Mouse (Mus musculus) thymus, adult 2 months (tissue): ENCODE measurements at regions not wholly inside any gene's neighbourhood (a gene's known extent, or its start where the extent isn't known, plus 50 kb on each side); places are given as distances from the start of the nearest gene placed in this dataset.

Source experiments
- DNase-seq: peaks from one replicate; pipeline ENCODE4 v3.0.0; 2021
- H3K27ac ChIP-seq: fragments of 200-500 bp; 2 replicates; pipeline ENCODE4 v1.5.1; 2012; ENCODE audit warnings: low read length, control low read depth; ENCODE audit not compliant: control insufficient read depth, insufficient read depth
- H3K27me3 ChIP-seq: fragments of 200-500 bp; 2 replicates; pipeline ENCODE4 v1.6.1; 2012; ENCODE audit warnings: mild to moderate bottlenecking, low read length, moderate library complexity, mixed read lengths; ENCODE audit not compliant: control insufficient read depth, insufficient read depth
- H3K36me3 ChIP-seq: fragments of 200-500 bp; 2 replicates; pipeline ENCODE4 v1.6.1; 2012; ENCODE audit warnings: mild to moderate bottlenecking, low read length, moderate library complexity; ENCODE audit not compliant: control insufficient read depth, insufficient read depth
- H3K4me1 ChIP-seq: fragments of 200-500 bp; replicated peaks from 2 replicates; pipeline ENCODE4 v1.6.1; 2012; ENCODE audit warnings: low read length; ENCODE audit not compliant: control insufficient read depth, insufficient read depth
- H3K4me3 ChIP-seq: fragments of 200-500 bp; 2 replicates; pipeline ENCODE4 v1.5.1; 2012; ENCODE audit warnings: mild to moderate bottlenecking, low read length, control low read depth, moderate library complexity; ENCODE audit not compliant: control insufficient read depth, insufficient read depth
- CTCF ChIP-seq: fragments of 200-500 bp; IDR thresholded peaks from 2 replicates; pipeline ENCODE4 v1.5.1; 2012; ENCODE audit warnings: mild to moderate bottlenecking, control low read depth, low read length, moderate library complexity, borderline replicate concordance; ENCODE audit not compliant: control insufficient read depth, poor library complexity, insufficient read depth; ENCODE audit errors: extremely low read depth
- POLR2A ChIP-seq: fragments of 200-500 bp; IDR thresholded peaks from 2 replicates; pipeline ENCODE4 v1.6.1; 2012; ENCODE audit warnings: mild to moderate bottlenecking, low read length, control low read depth, moderate library complexity; ENCODE audit not compliant: control insufficient read depth, poor library complexity, insufficient read depth; ENCODE audit errors: extremely low read depth
- WGBS: fragments of 180-500 bp; shearing (Covaris S2); methylation state at CpG from one replicate; pipeline ENCODE4 v1.1.7; 2018; 5-methylcytosine and 5-hydroxymethylcytosine counted together

DNA sequence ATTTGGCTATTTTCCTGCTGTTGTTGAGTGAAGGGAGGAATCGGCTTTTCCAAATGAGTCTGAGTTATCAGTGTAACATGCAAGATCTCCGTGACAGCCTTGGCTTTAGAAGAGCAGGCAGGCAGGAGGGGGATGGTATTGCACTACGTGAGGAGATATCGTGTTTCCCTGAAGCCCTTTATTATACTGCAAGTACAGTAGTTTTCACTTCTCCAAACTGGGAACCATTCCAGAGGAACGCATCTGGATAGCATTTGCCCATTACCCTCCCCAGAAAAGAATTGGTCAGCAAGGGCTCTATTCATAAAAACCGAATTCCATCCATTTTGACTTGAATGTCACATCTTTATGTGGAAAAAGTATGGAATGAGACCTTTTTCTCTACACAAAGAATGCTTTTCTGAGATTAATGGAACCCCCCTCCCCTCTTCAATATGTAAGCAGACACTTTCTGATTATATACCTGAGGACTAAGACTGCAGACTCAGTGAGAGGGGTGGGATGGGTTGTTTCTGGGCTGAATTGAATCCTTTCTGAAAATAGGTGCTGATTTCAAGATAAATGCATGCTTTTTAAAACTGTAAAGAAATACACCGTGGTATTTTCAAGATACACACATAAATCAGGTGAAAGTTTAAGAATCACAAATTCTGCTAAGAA, 571.8 kb downstream of the Car8 start:
- Histone ChIP-seq H3K27ac (no peak overlapping the region), H3K4me1 (no peaks in the 10 kb centered on the region), H3K36me3 (no peaks in the 10 kb centered on the region), H3K4me3 (no peak overlapping the region), H3K27me3 (no peaks in the 10 kb centered on the region)
- no peak for DNase-seq
- TF ChIP-seq CTCF (no peak), POLR2A (no peak)
- WGBS, result 93% methylated on average over 7 of the region's 7 CpGs

DNA sequence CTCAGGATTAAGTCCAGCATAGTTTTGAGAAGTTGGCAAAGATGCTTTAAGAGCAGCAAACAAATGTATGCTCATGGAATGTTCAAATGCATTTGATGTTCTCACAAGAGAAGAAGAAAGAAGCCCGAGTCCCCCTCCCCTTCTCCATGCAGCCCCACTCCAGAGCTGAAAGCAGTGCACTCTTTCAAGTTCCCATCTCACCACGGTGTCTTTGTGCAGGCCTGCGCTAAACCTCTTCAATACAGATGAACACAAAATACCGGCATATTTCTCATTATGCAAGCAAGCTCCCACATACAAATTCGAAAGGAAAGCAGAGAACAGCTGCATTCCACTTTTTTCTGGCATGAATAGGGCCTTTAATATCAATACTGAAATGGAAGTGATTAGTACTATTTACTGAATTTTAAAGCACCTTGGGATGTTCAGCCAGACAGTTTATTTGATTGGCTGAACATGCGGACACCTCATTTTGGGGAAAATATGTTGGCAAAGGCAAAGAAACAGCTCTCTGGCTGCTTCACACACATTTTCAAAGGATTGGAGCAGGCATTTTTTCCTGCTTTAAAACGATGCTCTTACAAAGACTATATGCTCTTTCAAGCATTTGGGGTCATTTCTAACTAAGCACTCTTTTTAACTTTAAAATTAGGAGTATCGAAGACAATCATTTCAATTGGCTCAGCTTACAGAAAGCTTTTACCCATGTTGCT, 595.8 kb downstream of the Car8 start:
- Histone ChIP-seq H3K4me1 (no peaks in the 10 kb centered on the region), H3K27me3 (no peaks in the 10 kb centered on the region), H3K4me3 (no peak overlapping the region), H3K27ac (no peak overlapping the region), H3K36me3 (no peaks in the 10 kb centered on the region)
- DNase-seq, result no peak
- TF ChIP-seq CTCF, result no peak
- TF ChIP-seq POLR2A, result no peak
- WGBS, result 90% methylated on average over 8 of the region's 8 CpGs

DNA sequence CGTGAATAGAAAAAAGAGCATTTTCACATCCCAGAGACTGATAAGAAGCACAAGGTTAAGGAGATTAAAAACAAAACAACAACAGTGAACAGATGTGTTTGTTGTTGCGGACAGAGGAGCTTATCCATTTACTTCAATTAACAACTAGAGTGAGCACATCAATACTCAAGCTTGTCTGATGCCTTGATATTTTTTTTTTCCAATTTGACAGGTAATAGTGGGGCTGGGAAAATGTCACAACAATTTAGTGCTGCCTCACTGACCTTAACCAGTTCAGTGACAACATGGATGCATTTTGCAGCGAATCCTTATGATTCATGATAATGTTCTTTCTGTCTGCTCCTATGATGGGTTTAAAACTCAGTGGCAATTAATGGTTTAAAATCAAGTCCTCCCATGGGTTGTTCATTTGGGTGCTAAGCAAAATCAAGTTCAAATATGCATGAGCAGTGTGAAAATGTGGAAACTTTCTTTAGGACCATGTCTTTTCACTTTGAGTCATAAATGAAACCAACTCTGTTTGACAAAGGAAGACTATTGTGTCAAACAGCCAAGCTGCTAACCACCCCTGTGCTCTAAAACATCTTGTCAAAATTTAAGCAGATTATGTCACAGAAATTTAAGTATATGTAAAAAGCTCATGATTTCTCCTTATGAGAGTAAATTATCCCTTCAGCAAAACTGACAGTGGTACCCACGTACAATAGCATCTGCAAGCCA, 641.0 kb downstream of the Car8 start:
- Histone ChIP-seq H3K36me3 (no peaks in the 10 kb centered on the region), H3K27me3 (no peaks in the 10 kb centered on the region), H3K27ac (no peak overlapping the region), H3K4me3 (no peak overlapping the region), H3K4me1 (peaks cover 1% of the 10 kb centered on the region; the same call in 1 of the 2 replicates)
- 92% methylated on average over 4 of the region's 4 CpGs for WGBS
- no peak for TF ChIP-seq POLR2A
- TF ChIP-seq CTCF, result no peak
- no peak for DNase-seq

DNA sequence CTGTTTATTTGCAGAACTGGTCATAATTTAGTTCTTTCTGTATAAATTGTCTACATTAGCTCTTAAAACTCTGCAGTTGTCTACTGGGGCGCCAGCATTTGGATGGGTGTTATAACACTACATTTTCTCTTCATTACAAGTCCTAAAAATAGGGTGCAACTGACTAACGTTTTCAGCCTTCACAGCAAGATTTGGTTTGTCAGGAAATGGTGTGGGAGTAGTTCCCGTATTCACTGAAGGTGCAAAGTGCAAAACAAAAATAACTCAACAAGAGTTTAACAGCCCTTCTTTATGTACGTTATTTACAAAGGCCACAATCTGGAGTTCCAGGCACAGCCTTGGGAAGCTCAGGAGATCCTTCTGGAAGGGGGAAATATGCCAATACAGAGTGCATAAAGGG, 642.7 kb downstream of the Car8 start:
- no peaks in the 10 kb centered on the region for H3K27me3 ChIP-seq
- no peaks in the 10 kb centered on the region for H3K36me3 ChIP-seq
- H3K27ac ChIP-seq, result no peak overlapping the region; the same call in 1 of the 2 replicates
- TF ChIP-seq CTCF (no peak), POLR2A (no peak)
- 26% methylated on average over 4 of the region's 4 CpGs for WGBS
- no peaks in the 10 kb centered on the region for H3K4me1 ChIP-seq
- DNase-seq, result no peak
- no peak overlapping the region for H3K4me3 ChIP-seq

DNA sequence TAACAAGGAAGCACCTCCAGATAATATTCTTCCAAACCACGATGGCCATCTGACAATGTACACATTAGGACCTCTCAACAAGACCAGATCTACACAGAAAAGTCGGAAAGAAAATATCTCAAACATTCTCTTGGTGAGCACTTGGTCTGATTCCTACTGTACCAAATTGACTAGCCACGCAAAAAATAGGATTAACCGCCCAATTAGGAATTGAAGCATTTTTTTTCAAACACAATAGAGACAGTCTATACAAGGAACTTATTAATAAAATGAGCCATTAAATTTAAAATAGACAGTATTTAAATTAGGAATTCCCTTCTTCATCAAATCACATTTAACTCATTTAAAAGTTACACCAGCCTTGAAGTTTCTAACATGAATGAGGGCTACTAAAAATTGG, 655.0 kb downstream of the Car8 start:
- Histone ChIP-seq H3K27ac (no peak overlapping the region), H3K36me3 (no peaks in the 10 kb centered on the region), H3K27me3 (no peaks in the 10 kb centered on the region), H3K4me3 (no peak overlapping the region), H3K4me1 (no peaks in the 10 kb centered on the region; the same call in 1 of the 2 replicates)
- no peak for DNase-seq
- TF ChIP-seq POLR2A (no peak), CTCF (no peak)
- 95% methylated on average over 4 of the region's 4 CpGs for WGBS

DNA sequence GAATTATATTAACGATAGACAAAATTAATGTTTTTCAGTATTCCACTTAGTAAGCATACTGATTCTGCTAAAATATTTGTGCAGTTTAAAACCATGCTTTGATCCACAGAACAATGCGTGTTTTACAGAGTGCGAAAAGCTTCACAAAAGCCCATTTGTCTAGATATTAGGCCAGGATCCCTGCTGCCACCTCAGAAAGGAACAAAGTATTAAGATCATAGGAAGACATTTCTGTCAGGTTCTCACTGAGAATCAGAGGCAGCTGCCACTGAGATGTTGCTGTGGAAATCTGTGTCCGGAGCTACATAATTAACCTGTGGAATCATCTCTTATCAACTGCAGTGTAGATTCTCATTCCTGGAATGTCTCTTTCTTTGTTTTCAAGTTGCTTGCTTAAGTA, 656.9 kb downstream of the Car8 start:
- DNase-seq, result no peak
- TF ChIP-seq CTCF, result no peak
- TF ChIP-seq POLR2A, result no peak
- H3K27ac ChIP-seq, result no peak overlapping the region
- H3K36me3 ChIP-seq, result no peaks in the 10 kb centered on the region
- H3K4me3 ChIP-seq, result no peak overlapping the region
- WGBS, result 97% methylated on average over 4 of the region's 4 CpGs
- H3K4me1 ChIP-seq, result no peaks in the 10 kb centered on the region; the same call in 1 of the 2 replicates
- H3K27me3 ChIP-seq, result no peaks in the 10 kb centered on the region
